ENCODE assay signal across 9 mouse cellular contexts in the genomic region with DNA sequence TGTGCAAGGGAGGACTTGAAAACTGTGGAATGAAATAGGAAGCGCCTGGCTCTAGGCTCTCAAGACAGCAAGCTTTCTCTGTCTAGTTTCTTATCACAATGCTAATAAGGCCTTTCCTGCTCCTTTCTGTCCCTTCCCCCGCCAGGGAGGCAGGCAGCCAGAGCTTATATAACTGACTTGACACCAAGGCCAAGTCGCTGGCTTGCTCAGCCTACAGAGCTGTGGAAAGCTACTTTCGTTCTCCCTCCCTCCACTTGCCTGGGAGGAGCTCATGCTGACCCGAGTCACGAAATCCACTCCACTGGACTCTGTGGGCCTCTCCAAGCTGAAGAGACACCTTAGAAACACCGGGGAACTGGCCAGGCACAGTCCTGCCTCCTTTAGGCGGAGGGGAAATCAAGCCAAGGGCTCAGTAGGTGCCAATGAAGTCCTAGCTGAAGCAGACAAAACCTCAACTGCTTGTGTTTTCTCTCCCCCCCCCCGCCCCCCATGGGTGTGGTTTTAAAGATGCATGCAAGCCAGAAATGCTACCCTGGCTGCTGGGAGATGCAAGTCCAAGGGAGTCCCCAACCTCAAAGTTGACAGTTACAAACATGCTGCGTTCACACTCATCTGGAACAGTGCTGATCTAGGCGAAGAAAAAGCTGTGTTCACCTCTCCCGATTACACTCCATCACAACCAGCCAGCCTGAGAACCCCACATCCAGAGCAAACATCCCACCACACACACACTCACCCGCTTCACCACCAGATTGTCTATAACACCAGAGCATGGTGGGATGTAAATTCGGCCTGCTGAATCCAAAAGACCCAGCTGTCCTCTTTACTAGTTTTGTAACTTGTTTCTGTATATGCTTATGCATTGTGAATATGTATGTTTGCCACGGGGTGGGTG.
A peak's percentile ranks its signal among the peaks of the same experiment; 100 is the strongest.
DNase-seq lines count a peak whose midpoint lies in the region; ATAC-seq and TF ChIP-seq lines count a peak whose summit lies in the region.
"Had no signal": no experiment of that assay in that cellular context is flagged by ENCODE, and none has a peak within 500 bp of the region (broad histone marks: within the 10 kb centered on the region; RNA-seq: fewer than 3 reads in every experiment).

No protein-coding gene starts in this region.

- H3K4me1 ChIP-seq in forebrain, postnatal 0 days (ENCODE audit: insufficient read depth), result no peaks in the 10 kb centered on the region
- peaks cover 20% of the 10 kb centered on the region for H3K4me1 ChIP-seq in forebrain, embryonic 12.5 days

- no peak for ATAC-seq in forebrain, postnatal 0 days
- no peak for ATAC-seq in forebrain, embryonic 12.5 days (ENCODE audit: low FRiP score)

- no peak overlapping the region for H3K9ac ChIP-seq in forebrain, postnatal 0 days
- no peak overlapping the region for H3K9ac ChIP-seq in forebrain, embryonic 12.5 days

- H3K36me3 ChIP-seq in forebrain, postnatal 0 days (ENCODE audit: insufficient read depth), result no peaks in the 10 kb centered on the region
- H3K36me3 ChIP-seq in forebrain, embryonic 12.5 days (replicated peaks), result no peaks in the 10 kb centered on the region

- no peak overlapping the region for H3K27ac ChIP-seq in forebrain, postnatal 0 days (ENCODE audit: low read depth, low read length)
- no peak overlapping the region for H3K27ac ChIP-seq in forebrain, embryonic 12.5 days

- 63% methylated on average over 15 of the region's 15 CpGs for WGBS in forebrain, postnatal 0 days
- 71% methylated on average over 15 of the region's 15 CpGs for WGBS in forebrain, embryonic 12.5 days

- H3K9me3 ChIP-seq in forebrain, postnatal 0 days (ENCODE audit: low read length), result no peaks in the 10 kb centered on the region
- H3K9me3 ChIP-seq in forebrain, embryonic 12.5 days, result no peaks in the 10 kb centered on the region

- intact Hi-C loops in left cerebral cortex, postnatal 36 days (cut with DNase I), result no loop called here

- no peak overlapping the region for H3K4me3 ChIP-seq in forebrain, postnatal 0 days (ENCODE audit: low read depth, low read length)
- H3K4me3 ChIP-seq in forebrain, embryonic 12.5 days (replicated peaks), result no peak overlapping the region
- H3K4me3 ChIP-seq: erythroblast, embryonic 14.5 days had no signal

- H3K4me2 ChIP-seq in forebrain, postnatal 0 days (ENCODE audit: low read depth), result no peak overlapping the region
- H3K4me2 ChIP-seq in forebrain, embryonic 12.5 days, result no peak overlapping the region

- peak; percentile 14 for DNase-seq in forebrain, postnatal 0 days
- DNase-seq in cerebellum, adult 11-12 months, result peak; percentile 97
- DNase-seq in gastrocnemius, postnatal 10 days, result peak; percentile 87
- DNase-seq in kidney, adult 11 months, result peak; percentile 94
- DNase-seq in left cerebral cortex, postnatal 36 days (ENCODE audit: low spot score in 2 of 2), result peak; percentile 42 to 55
- peak; percentile 93 for DNase-seq in ovary, adult 18-20 months (ENCODE audit: low spot score)
- DNase-seq in urinary bladder, postnatal 14 days (ENCODE audit: low spot score), result peak; percentile 91

- no peaks in the 10 kb centered on the region for H3K27me3 ChIP-seq in forebrain, postnatal 0 days (ENCODE audit: insufficient read depth, low read length)
- no peaks in the 10 kb centered on the region for H3K27me3 ChIP-seq in forebrain, embryonic 12.5 days

- no peak for TF ChIP-seq CTCF in forebrain, postnatal 0 days (IDR thresholded peaks at IDR 0.05; ENCODE audit: low read depth)

Comparison
In these comparisons a context has a peak if more than half of its experiments do, and no peak if none do; other contexts are left out.
1. DNase-seq: peak in every context shown above with its lines; median percentile 97 in cerebellum, adult 11-12 months; 94 in kidney, adult 11 months; 93 in ovary, adult 18-20 months; 91 in urinary bladder, postnatal 14 days; 87 in gastrocnemius, postnatal 10 days; 48 in left cerebral cortex, postnatal 36 days; 14 in forebrain, postnatal 0 days.